Mouse (Mus musculus): ENCODE measurements around the gene Rxrb. TPM values are rescaled to one million over a fixed set of nuclear protein-coding genes. Genes with fewer than 3 reads are reported as not detected.

Rxrb gene
- polyA plus RNA-seq, 1 experiment from 2014 or later: 40.3 TPM

GRCm38 (mm10) chr17:34028501-34029149 lies 3.0 kb upstream of the Rxrb start:
- Histone ChIP-seq H3K9me3 (ENCODE audit: control insufficient read depth, low read length) (no peaks in the 10 kb centered on the region), H3K36me3 (ENCODE audit: control insufficient read depth, insufficient read depth, low read length) (peaks cover 10% of the 10 kb centered on the region), H3K4me3 (ENCODE audit: low read depth, low read length) (peak overlapping the region; percentile 12; the same call in 1 of the 2 replicates), H3K4me1 (replicated peaks; ENCODE audit: control insufficient read depth, insufficient read depth, low read length) (peaks cover 42% of the 10 kb centered on the region), H3K27ac (ENCODE audit: low read depth, low read length) (peak overlapping the region; percentile 99), H3K27me3 (ENCODE audit: control insufficient read depth, insufficient read depth, low read length) (no peaks in the 10 kb centered on the region), H3K4me2 (ENCODE audit: low read depth, low read length, severe bottlenecking) (peak overlapping the region; percentile 86), H3K9ac (ENCODE audit: low read length) (peak overlapping the region; percentile 21; the same call in 1 of the 2 replicates)
- DNase-seq (ENCODE audit: low spot score) (peak; percentile 58), ATAC-seq (replicated peaks; ENCODE audit: low FRiP score) (no peak)
- 52% methylated on average over 17 of the region's 17 CpGs for WGBS

GRCm38 (mm10) chr17:34029150-34029889 lies 2.3 kb upstream of the Rxrb start:
- peak overlapping the region; percentile 94; the same call in 1 of the 2 replicates for H3K9ac ChIP-seq (ENCODE audit: low read length)
- H3K27me3 ChIP-seq (ENCODE audit: control insufficient read depth, insufficient read depth, low read length): no peaks in the 10 kb centered on the region
- peak overlapping the region; percentile 72 for H3K4me3 ChIP-seq (ENCODE audit: low read depth, low read length)
- H3K4me2 ChIP-seq (ENCODE audit: low read depth, low read length, severe bottlenecking): peak overlapping the region; percentile 100
- ATAC-seq (replicated peaks; ENCODE audit: low FRiP score) (no peak), DNase-seq (ENCODE audit: low spot score) (peak; percentile 54)
- H3K4me1 ChIP-seq (replicated peaks; ENCODE audit: control insufficient read depth, insufficient read depth, low read length): peaks cover 38% of the 10 kb centered on the region
- H3K27ac ChIP-seq (ENCODE audit: low read depth, low read length): no peak overlapping the region
- 88% methylated on average over 18 of the region's 18 CpGs for WGBS
- peaks cover 10% of the 10 kb centered on the region for H3K36me3 ChIP-seq (ENCODE audit: control insufficient read depth, insufficient read depth, low read length)
- no peaks in the 10 kb centered on the region for H3K9me3 ChIP-seq (ENCODE audit: control insufficient read depth, low read length)

- peak overlapping the region; percentile 94 for H3K9ac ChIP-seq (ENCODE audit: low read length)
- DNase-seq (ENCODE audit: low spot score) (peak; percentile 47), ATAC-seq (replicated peaks; ENCODE audit: low FRiP score) (no peak)
- peak overlapping the region; percentile 72 for H3K4me3 ChIP-seq (ENCODE audit: low read depth, low read length)
- H3K9me3 ChIP-seq (ENCODE audit: control insufficient read depth, low read length): no peaks in the 10 kb centered on the region
- H3K27ac ChIP-seq (ENCODE audit: low read depth, low read length): no peak overlapping the region
- H3K4me1 ChIP-seq (replicated peaks; ENCODE audit: control insufficient read depth, insufficient read depth, low read length): peaks cover 38% of the 10 kb centered on the region
- H3K36me3 ChIP-seq (ENCODE audit: control insufficient read depth, insufficient read depth, low read length): peaks cover 10% of the 10 kb centered on the region
- WGBS: 80% methylated on average over 21 of the region's 21 CpGs
- H3K27me3 ChIP-seq (ENCODE audit: control insufficient read depth, insufficient read depth, low read length): no peaks in the 10 kb centered on the region
- H3K4me2 ChIP-seq (ENCODE audit: low read depth, low read length, severe bottlenecking): peak overlapping the region; percentile 100
Measured at GRCm38 (mm10) chr17:34029890-34030595, 1.6 kb upstream of the Rxrb start.

GRCm38 (mm10) chr17:34030861-34031326 lies 718 bp upstream of the Rxrb start:
- Histone ChIP-seq H3K4me3 (ENCODE audit: low read depth, low read length) (peak overlapping the region; percentile 72), H3K27me3 (ENCODE audit: control insufficient read depth, insufficient read depth, low read length) (no peaks in the 10 kb centered on the region), H3K9ac (ENCODE audit: low read length) (peak overlapping the region; percentile 94), H3K9me3 (ENCODE audit: control insufficient read depth, low read length) (no peaks in the 10 kb centered on the region), H3K4me2 (ENCODE audit: low read depth, low read length, severe bottlenecking) (peak overlapping the region; percentile 100), H3K36me3 (ENCODE audit: control insufficient read depth, insufficient read depth, low read length) (peaks cover 14% of the 10 kb centered on the region), H3K27ac (ENCODE audit: low read depth, low read length) (peak overlapping the region; percentile 85; the same call in 1 of the 2 replicates), H3K4me1 (replicated peaks; ENCODE audit: control insufficient read depth, insufficient read depth, low read length) (peaks cover 38% of the 10 kb centered on the region)
- ATAC-seq (replicated peaks; ENCODE audit: low FRiP score) (no peak), DNase-seq (ENCODE audit: low spot score) (peak; percentile 57)
- 7% methylated on average over 20 of the region's 20 CpGs for WGBS

GRCm38 (mm10) chr17:34032174-34032632 lies 591 bp downstream of the Rxrb start:
- no peak for ATAC-seq (replicated peaks; ENCODE audit: low FRiP score)
- no peak for DNase-seq (ENCODE audit: low spot score)

GRCm38 (mm10) chr17:34032806-34033205 lies 1.2 kb downstream of the Rxrb start:
- peaks cover 23% of the 10 kb centered on the region for H3K36me3 ChIP-seq (ENCODE audit: control insufficient read depth, insufficient read depth, low read length)
- peak overlapping the region; percentile 94; the same call in 1 of the 2 replicates for H3K9ac ChIP-seq (ENCODE audit: low read length)
- 65% methylated on average over 9 of the region's 9 CpGs for WGBS
- no peak overlapping the region for H3K27ac ChIP-seq (ENCODE audit: low read depth, low read length)
- no peaks in the 10 kb centered on the region for H3K9me3 ChIP-seq (ENCODE audit: control insufficient read depth, low read length)
- peak overlapping the region; percentile 100 for H3K4me2 ChIP-seq (ENCODE audit: low read depth, low read length, severe bottlenecking)
- DNase-seq (ENCODE audit: low spot score): no peak
- H3K4me1 ChIP-seq (replicated peaks; ENCODE audit: control insufficient read depth, insufficient read depth, low read length): peaks cover 28% of the 10 kb centered on the region
- no peak for ATAC-seq (replicated peaks; ENCODE audit: low FRiP score)
- H3K27me3 ChIP-seq (ENCODE audit: control insufficient read depth, insufficient read depth, low read length): no peaks in the 10 kb centered on the region
- peak overlapping the region; percentile 72 for H3K4me3 ChIP-seq (ENCODE audit: low read depth, low read length)

More at GRCm38 (mm10) chr17:34032174-34032632, 591 bp downstream of the Rxrb start:
- H3K27ac ChIP-seq (ENCODE audit: low read depth, low read length): peak overlapping the region; percentile 85
- H3K36me3 ChIP-seq (ENCODE audit: control insufficient read depth, insufficient read depth, low read length): peaks cover 20% of the 10 kb centered on the region
- peak overlapping the region; percentile 100 for H3K4me2 ChIP-seq (ENCODE audit: low read depth, low read length, severe bottlenecking)
- H3K9me3 ChIP-seq (ENCODE audit: control insufficient read depth, low read length): no peaks in the 10 kb centered on the region
- H3K9ac ChIP-seq (ENCODE audit: low read length): peak overlapping the region; percentile 94
- H3K4me1 ChIP-seq (replicated peaks; ENCODE audit: control insufficient read depth, insufficient read depth, low read length): peaks cover 28% of the 10 kb centered on the region
- no peaks in the 10 kb centered on the region for H3K27me3 ChIP-seq (ENCODE audit: control insufficient read depth, insufficient read depth, low read length)
- H3K4me3 ChIP-seq (ENCODE audit: low read depth, low read length): peak overlapping the region; percentile 72
- 0% methylated on average over 43 of the region's 48 CpGs for WGBS

GRCm38 (mm10) chr17:34033441-34033840 lies 1.8 kb downstream of the Rxrb start:
- Histone ChIP-seq H3K4me2 (ENCODE audit: low read depth, low read length, severe bottlenecking) (0 out of 2 replicates have a peak overlapping the region, but pooled peaks have one; percentile 100), H3K36me3 (ENCODE audit: control insufficient read depth, insufficient read depth, low read length) (peaks cover 23% of the 10 kb centered on the region), H3K9me3 (ENCODE audit: control insufficient read depth, low read length) (no peaks in the 10 kb centered on the region), H3K27ac (ENCODE audit: low read depth, low read length) (no peak overlapping the region), H3K4me3 (ENCODE audit: low read depth, low read length) (no peak overlapping the region), H3K4me1 (replicated peaks; ENCODE audit: control insufficient read depth, insufficient read depth, low read length) (peaks cover 28% of the 10 kb centered on the region), H3K27me3 (ENCODE audit: control insufficient read depth, insufficient read depth, low read length) (no peaks in the 10 kb centered on the region), H3K9ac (ENCODE audit: low read length) (no peak overlapping the region; the same call in none of the 2 replicates)
- ATAC-seq (replicated peaks; ENCODE audit: low FRiP score): no peak
- peak; percentile 52 for DNase-seq (ENCODE audit: low spot score)
- 85% methylated on average over 9 of the region's 9 CpGs for WGBS

GRCm38 (mm10) chr17:34034064-34034463 lies 2.5 kb downstream of the Rxrb start:
- Histone ChIP-seq H3K27ac (ENCODE audit: low read depth, low read length) (no peak overlapping the region), H3K9ac (ENCODE audit: low read length) (no peak overlapping the region; the same call in 1 of the 2 replicates), H3K9me3 (ENCODE audit: control insufficient read depth, low read length) (no peaks in the 10 kb centered on the region), H3K4me2 (ENCODE audit: low read depth, low read length, severe bottlenecking) (no peak overlapping the region), H3K4me3 (ENCODE audit: low read depth, low read length) (no peak overlapping the region), H3K36me3 (ENCODE audit: control insufficient read depth, insufficient read depth, low read length) (peaks cover 18% of the 10 kb centered on the region), H3K27me3 (ENCODE audit: control insufficient read depth, insufficient read depth, low read length) (no peaks in the 10 kb centered on the region), H3K4me1 (replicated peaks; ENCODE audit: control insufficient read depth, insufficient read depth, low read length) (peaks cover 27% of the 10 kb centered on the region)
- peak; percentile 83 for DNase-seq (ENCODE audit: low spot score)
- 78% methylated on average over 10 of the region's 10 CpGs for WGBS
- ATAC-seq (replicated peaks; ENCODE audit: low FRiP score): no peak

All from forebrain, embryonic 11.5 days (tissue).